Mouse (Mus musculus) heart, postnatal 0 days (tissue): Measurements from ENCODE around the gene Rfwd3.

Experiments
- CTCF ChIP-seq: IDR thresholded peaks from 2 replicates; pipeline ENCODE4 v1.5.1; 2016; ENCODE audit warnings: antibody characterized with exemption, control low read depth, low read depth
- EP300 ChIP-seq: IDR thresholded peaks from 2 replicates; pipeline ENCODE4 v1.6.1; 2016; ENCODE audit warnings: antibody characterized with exemption, low read depth

DNA sequence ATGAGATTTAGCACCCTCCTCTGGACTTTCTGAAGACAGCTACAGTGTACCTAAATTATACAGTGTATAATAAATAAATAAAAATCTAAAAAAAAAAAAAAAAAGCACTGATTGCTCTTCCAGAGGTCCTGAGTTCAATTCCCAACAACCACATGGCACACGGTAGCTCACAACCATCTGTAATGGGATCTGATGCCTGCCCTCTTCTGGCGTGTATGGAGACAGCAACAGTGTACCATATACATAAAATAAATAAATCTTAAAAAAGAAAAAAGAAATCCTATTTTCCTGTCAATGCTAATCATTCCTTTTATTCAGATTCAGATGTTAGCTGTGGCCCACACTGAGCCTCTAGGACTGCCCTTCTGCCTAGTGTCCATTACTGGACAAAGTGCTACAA, 31.7 kb downstream of the Rfwd3 start:
- TF ChIP-seq CTCF (peak; percentile 13; the same call in 1 of the 2 replicates), EP300 (no peak)
